Mouse (Mus musculus) adrenal gland (tissue): ENCODE data around the gene 1700037C18Rik.
"Not testable (repeated sequence)": the region's sequence is repeated elsewhere in the genome, so short reads cannot be mapped to it uniquely, and the experiment has no call there.

ENCODE experiments used
- intact Hi-C: fragments of 180-260 bp; cut with DNase I; formaldehyde crosslinking; loops from one replicate; pipeline ENCODE4 v1.15.1; 2025
- microRNA-seq, 2 experiments: library from miRNA; unstranded; fragments of <30 nt; microRNA quantifications; one replicate each; pipeline ENCODE4; 2019

1700037C18Rik gene

GRCm38 (mm10) chr16:3876346-3876745 lies 32.1 kb downstream of the 1700037C18Rik start:
- intact Hi-C loops, result no loop called here

GRCm38 (mm10) chr16:3872216-3873047 lies 36.1 kb downstream of the 1700037C18Rik start, which contains the start of gene Naa60:
Gene Naa60 (plus strand): TSS chr16:3872375.
- intact Hi-C loops, result no loop called here

- intact Hi-C loops, result no loop called here
These were observed 36.7 kb downstream of the 1700037C18Rik start for GRCm38 (mm10) chr16:3871815-3872214.

DNA sequence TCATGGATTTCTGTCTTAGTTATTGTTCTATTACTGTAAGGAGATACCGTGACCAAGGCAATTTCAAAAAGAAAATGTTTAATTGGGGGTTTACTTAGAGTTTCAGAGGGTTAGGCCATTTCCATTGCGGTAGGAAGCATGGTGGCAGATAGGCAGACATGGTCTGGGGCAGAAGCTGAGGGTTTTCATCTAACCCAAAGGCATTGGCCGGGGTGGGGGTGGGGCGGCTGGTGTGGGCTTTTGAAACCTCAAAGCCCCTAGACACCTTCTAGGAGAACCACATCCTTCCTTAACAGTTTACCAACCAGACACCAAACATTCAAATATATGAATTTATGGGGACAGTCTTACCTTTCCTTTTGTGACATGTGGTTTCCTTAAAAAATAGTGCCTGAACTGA lies 49.2 kb downstream of the 1700037C18Rik start:
- intact Hi-C loops, result no loop called here

GRCm38 (mm10) chr16:3855776-3856175 lies 52.7 kb downstream of the 1700037C18Rik start:
- intact Hi-C loops, result no loop called here

DNA sequence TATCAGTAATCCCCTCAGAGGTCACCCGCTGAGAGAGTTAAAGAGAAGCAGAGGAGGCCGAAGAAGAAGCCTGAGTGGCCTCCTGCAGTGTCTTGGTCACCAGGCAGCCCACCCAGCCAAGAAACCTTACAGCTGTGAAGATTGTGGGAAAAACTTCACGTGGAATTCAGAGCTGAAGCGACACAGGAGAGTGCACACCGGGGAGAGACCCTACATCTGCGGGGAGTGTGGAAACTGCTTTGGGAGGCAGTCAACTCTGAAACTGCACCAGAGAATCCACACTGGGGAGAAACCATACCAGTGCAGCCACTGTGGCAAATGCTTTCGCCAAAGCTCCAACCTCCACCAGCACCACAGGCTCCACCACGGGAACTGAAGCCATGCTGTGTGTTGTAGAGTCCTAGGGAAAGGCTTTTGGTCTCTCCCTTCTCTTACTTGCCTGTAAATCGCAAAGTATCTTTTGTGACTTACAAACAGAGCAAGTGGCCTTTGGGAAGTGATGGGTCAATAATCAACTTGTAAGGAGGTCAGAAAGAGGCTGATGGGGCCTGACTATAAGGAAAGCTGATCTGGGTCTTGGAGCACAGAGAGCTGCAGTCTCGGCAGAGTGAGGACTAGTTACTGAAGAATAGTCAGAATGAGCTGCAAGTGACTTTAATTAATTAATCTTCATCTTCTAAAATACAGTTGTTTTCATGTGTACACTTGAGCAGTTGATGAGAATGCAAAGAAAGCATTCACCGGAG lies 53.9 kb downstream of the 1700037C18Rik start:
- intact Hi-C loops, result no loop called here

DNA sequence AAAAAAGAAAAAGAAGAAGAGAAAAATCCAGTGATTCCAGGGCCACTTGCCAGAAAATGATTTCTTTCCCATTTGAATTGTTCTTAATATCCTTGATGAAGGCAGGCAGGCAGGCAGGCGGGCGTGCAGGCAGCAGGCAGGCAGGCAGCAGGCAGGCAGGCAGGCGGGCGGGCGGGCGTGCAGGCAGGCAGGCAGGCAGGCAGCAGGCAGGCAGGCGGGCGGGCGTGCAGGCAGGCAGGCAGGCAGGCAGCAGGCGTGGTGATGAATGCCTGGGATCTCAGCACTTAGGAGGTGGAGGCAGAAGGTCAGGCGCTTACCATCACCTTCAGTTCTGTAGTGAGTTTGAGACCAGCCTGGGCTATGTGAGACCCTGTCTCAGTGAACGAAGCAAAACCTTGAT lies 55.9 kb downstream of the 1700037C18Rik start:
- intact Hi-C loops, result no loop called here

- intact Hi-C loops, result not testable (repeated sequence)
These were observed 57.2 kb downstream of the 1700037C18Rik start for GRCm38 (mm10) chr16:3851301-3851700.

GRCm38 (mm10) chr16:3848416-3848815 lies 60.1 kb downstream of the 1700037C18Rik start:
- intact Hi-C loops, result loop anchor here (5.0 to 10.0 kb wide), 2 partner anchors 59 to 226 kb away; partner anchors contain the start of genes 1700037C18Rik, Cluap1 and Trap1

- intact Hi-C loops, result loop anchor here (1.0 to 10.0 kb wide), 3 partner anchors 36 to 227 kb away; partner anchors contain the start of genes 1700037C18Rik, Cluap1, Gm20695 and Trap1
These were observed 60.6 kb downstream of the 1700037C18Rik start for GRCm38 (mm10) chr16:3847871-3848270.

DNA sequence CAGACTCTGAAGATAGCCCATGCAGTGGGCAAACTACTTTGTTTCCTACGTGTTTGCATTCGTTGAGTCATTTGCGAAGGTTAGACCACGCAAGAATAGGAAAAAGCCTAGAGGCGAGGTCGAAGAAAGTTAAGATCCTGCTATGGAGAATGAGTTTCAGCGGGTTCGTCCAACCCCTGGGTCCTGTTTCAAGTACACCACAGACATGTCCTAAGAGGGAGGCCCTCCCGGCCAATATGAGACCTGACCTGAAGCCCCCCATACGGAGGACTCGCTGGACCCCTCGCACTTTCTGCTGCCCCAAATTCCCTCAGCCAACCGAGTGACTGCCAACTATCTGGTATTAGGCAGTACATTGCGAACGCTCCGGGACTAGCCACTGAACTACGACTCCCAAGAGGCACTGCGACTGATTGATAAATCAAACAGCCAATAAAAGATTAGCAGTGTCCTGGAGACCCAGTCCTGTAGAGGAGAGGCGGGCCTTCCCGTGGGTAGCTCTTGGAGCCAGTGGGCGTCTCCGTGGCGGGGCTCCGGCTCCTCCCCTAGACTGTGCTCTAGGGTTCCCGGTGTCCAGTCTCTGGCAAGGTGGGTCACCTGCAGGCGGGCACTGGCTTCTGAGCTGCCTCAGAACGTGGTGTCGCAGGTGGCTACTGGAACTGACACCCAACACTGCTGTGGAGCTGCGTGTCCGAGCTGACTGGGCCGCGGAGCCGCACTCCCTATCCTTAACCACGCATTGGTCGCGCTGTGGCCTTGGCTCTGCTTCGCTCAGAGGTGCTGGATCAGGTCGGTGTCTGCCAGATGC lies 61.6 kb downstream of the 1700037C18Rik start, which contains the start of gene Zfp174:
Gene Zfp174, plus strand, starts transcription at position 558 of the 808 bp plus-strand sequence.
- intact Hi-C loops, result loop anchor here (1.0 to 10.0 kb wide), 3 partner anchors 37 to 228 kb away; partner anchors contain the start of genes 1700037C18Rik, Cluap1, Gm20695 and Trap1

Small RNAs within 50 kb of the gene (microRNA-seq; reads per million reads assigned to microRNA genes)
- 0 reads per million in 2 experiments for gene Gm23493
